Mouse (Mus musculus) frontal cortex, postnatal 36 days (tissue): ENCODE data around the gene Lce1f.

Experiments used
- DNase-seq, 2 experiments: peaks; one replicate each; pipeline ENCODE4 v3.0.0; 2022; ENCODE audit warnings: low spot score in 2 of 2

Lce1f gene

DNA sequence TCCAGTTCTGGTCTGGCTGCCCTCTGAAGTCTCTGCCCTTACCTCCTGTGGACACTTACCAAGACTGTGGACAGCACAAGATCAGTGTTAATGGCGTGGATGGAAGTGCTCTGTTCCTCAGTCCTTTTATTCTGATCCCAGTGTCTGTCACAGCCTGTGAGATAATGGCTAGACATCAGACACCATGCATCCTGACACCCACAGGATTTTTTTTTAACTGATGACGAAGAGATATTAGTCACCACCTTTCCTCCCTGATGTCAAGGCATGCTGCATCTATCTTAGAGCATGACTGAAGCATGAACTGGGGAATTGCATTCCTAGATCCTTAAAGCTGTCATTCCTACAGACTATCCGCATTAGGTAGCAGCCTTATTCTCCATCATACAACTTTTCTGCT, at the start of gene Lce1f:
Gene Lce1f, minus strand, starts transcription at position 101 of the 400 bp plus-strand sequence.
- DNase-seq: no peak

DNA sequence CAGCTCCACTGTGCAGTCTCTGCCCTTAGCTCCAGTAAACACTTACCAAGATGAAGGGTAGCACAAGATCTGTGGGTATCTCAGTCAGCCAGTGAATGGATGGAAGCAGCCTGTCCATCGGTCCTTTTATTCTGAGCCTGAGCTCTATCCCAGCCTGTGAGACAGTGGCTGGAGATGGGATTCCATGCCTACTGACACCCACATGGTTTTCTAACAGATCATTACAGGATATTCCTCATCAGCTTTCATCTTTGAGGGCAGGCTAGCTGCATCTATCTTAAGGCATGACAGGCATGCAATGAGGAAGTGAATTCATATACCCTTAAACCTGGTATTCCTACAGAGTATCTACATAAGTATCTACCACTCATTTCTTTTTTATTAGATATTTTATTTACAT, 44.8 kb upstream of the Lce1f start, which contains the start of gene Lce1h:
Gene Lce1h, minus strand, starts transcription at position 101 of the 400 bp plus-strand sequence.
- no peak for DNase-seq

DNA sequence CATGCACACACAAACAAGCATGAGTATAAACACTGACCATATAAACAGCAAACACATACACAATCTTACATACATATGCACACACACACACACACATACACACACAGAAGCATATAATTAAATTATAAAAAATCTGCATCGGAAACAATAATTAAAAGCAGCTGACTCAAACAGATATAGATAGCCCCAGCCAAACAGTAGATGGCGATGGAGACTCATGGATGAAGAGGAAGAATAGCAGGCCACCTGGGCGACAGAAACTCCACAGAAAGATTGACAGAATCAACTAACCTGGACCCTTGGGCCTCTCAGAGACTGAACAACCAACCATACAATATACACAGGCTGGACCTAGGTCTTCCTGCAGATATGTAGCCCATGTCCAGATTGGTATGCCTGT, 33.0 kb upstream of the Lce1f start:
- no peak for DNase-seq

DNA sequence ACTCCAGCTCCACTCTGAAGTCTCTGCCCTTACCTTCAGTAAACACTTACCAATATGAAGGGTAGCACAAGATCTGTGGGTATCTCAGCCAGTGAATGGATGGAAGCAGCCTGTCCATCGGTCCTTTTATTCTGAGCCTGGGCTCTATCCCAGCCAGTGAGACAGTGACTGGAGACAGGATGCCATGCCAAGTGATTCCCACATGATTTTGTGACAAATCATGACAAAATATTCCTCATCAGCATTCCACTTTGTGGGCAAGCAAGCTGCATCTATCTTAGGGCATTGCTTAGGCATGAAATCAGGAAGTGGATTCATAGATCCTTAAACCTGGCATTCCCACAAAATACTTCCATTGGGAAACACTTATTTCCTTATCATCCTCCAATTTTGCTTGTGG, 32.1 kb upstream of the Lce1f start, which contains the start of gene Lce1g:
Gene Lce1g, minus strand, starts transcription at position 101 of the 400 bp plus-strand sequence.
- no peak for DNase-seq

DNA sequence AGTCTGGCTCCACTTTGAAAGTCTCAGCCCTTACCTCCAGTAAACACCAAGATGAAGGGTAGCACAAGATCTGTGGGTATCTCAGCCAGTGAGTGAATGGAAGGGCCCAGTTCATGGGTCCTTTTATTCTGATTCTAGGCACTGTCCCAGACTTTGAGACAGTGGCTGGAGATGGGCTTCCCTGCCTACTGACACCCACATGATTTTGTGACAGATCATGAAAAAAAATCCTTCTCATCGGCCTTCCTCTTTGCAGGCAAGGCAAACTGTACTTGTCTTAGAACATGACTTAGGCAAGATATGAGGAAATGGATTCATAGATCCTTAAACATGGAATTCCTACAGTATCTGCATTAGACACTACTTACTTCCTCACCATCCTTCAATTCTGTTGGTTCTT, 18.8 kb upstream of the Lce1f start, which contains the start of gene Gm38119:
Gene Gm38119, minus strand, starts transcription at position 101 of the 400 bp plus-strand sequence.
- no peak for DNase-seq

DNA sequence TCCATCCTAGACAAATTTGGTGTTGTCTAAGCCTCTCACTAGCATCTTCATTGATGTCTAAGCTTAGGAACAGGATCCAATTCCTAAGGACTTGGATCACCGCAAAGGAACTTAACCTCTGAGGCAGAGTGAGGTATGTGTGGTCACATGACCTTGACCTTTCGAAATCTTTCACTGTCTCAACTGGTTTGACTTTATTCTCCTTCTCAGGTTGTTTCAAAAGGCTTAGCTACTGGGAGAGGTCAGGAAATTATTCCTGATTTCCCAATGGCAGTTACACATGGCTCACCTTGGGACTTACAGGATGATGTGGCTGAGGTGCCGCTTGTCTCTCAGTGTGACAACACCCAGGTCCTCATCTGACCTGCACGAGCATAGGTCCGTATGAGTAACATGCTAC, 2.5 kb upstream of the Lce1f start:
- no peak for DNase-seq

DNA sequence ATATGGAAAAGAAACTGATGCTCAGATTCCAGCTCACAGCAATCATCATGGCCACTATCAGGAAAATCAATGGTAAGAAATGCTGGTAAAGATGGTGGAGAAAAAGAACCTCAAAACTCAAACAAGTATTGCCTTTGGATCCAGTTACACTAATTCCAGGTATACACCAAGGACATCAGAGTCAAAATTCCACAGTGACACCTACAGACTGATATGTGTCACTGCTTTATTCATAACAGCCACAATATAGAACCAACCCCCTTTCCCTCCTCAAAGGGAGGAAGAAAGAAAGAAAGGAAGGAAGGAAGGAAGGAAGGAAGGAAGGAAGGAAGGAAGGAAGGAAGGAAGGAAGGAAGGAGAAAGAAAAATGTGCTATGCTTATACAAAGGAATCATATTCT, 5.0 kb downstream of the Lce1f start:
- DNase-seq: no peak

DNA sequence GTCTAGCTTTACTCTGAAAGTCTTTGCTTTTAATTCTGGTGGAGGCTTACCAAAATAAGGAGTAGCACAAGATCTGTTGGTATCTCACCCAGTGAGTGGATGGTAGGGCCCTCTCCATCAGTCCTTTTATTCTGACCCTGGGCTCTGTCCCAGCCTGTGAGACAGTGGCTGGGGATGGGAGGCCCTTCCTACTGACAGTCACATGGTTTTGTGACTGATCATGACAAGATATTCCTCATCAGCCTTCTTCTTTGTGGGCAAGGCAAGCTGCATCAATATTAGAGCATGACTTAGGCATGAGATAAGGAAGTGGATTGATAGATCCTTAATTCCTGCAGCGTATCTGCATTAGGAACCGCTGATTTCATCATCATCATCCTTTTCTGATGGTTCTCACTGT, 11.2 kb downstream of the Lce1f start, which contains the start of gene Lce1e:
Gene Lce1e, minus strand, starts transcription at position 101 of the 400 bp plus-strand sequence.
- no peak for DNase-seq

DNA sequence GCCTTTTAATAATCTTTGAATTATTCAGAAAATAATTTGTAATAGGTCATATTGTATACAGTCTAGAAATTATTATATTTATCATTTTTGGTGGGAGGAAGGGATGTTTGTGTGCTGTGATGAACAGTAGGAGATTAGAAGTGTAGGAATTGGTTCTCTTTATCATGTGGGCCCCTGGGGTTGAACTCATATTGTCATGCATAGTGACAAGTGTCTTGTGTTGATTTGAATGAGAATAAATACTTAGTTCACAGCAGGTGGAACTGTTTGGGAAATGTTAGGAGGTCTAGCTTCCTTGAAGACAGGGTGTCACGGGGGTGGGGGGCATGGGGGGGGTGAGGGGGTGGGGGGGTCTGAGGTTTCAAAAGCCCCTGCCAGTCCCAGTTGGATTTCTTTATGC, 25.5 kb downstream of the Lce1f start:
- DNase-seq: no peak

DNA sequence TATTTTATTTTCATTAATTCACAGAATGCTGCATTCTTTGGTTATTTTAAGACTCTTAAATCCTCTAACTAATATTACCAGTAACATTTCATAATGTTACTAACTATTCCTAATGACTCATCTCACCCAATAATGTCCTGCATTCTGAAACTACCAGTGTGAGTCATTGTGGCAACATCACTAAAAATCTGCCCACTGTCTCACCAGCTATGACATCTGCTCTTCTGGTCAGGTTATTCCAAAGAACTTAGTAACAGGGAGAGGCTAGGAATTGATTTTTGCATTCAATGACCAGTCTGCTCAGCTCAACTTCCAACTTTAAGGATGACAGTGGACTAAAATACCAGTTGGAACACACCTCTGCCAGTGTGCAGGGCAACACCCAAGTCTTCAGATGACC, 28.5 kb downstream of the Lce1f start:
- DNase-seq: no peak

DNA sequence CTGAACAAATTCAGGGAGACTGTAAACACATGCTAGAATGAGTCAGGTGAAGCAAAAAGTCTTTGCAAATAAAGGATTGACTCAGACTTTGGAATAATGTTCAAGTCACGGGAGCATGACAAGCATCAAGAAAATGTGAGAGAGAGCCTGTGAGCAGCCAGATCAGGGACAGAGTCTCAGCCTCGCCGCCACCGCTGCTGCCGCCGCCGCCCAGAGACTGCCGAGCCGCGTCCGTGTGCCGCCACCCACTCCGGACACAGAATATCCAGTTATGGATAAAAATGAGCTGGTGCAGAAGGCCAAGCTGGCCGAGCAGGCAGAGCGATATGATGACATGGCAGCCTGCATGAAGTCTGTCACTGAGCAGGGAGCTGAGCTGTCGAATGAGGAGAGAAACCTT, 31.0 kb downstream of the Lce1f start:
- peak in 1 of 2 experiments; percentile 4 for DNase-seq

DNA sequence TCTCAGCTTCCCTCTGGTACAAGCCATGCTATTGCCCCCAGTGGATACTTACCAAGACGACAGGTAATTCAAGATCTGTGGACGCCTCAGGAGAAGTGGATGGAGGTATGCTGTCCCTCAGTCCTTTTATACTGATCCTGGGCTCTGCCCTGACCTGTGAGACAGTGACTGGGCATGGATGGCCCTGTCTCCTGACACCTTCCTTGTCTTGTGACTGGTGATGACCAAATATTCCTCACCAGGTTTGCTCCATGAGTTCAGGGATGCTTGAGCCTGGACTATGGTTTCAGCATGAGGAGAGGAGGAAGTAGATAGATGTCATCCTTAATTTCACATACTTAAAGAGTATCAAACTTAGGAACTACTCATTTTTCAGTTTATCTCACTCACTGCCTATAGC, 33.0 kb downstream of the Lce1f start, which contains the start of gene Lce1d:
Gene Lce1d, minus strand, starts transcription at position 101 of the 400 bp plus-strand sequence.
- no peak for DNase-seq

DNA sequence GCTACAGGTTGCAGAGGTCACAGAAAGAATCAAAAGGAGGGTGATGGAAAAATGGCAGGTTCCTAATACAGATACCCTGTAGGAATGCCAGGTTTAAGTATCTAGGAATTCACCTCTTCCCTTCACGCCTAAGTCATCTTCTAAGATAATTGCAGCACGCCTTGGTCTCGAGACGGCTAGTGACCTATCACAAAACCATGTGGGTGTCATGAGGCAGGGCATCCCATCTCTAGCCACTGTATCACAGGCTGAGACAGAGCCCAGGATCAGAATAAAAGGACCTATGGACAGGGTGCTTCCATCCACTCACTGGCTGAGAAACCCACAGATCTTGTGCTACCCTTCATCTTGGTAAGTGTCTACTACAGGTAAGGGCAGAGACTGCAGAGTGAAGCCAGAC, 41.2 kb downstream of the Lce1f start, which contains the start of gene Lce1c:
Gene Lce1c, plus strand, starts transcription at position 301 of the 400 bp plus-strand sequence.
- DNase-seq: no peak

DNA sequence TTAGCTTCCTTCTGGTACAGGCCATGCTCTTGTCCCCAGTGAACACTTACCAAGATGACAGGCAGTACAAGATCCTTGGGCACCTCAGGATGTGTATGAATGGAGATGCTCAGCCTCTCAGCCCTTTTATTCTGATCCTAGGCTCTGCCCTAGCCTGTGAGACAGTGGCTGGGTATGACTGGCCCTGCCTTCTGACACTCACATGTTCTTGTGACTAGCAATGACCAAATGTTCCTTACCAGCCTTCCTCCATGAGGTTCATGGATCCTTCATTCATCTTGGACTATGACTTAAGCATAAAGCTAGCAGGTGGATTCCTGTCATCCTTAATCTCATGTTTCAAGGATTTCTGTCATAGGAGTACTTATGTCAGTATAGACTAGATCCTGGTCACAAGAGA, 49.9 kb downstream of the Lce1f start, which contains the start of gene Lce1a2:
Gene Lce1a2, minus strand, starts transcription at position 101 of the 400 bp plus-strand sequence.
- no peak for DNase-seq
